Mouse (Mus musculus) urinary bladder, postnatal 25 days (tissue): ENCODE results near the gene Klhdc8a.

Experiments used
- DNase-seq: peaks from one replicate; pipeline ENCODE4 v3.0.0; 2022; ENCODE audit warnings: low spot score

Gene Klhdc8a

GRCm38 (mm10) chr1:132317894-132318863 lies 19.8 kb downstream of the Klhdc8a start:
- no peak for DNase-seq

GRCm38 (mm10) chr1:132319242-132319641 lies 20.8 kb downstream of the Klhdc8a start:
- DNase-seq, result peak; percentile 84

DNA sequence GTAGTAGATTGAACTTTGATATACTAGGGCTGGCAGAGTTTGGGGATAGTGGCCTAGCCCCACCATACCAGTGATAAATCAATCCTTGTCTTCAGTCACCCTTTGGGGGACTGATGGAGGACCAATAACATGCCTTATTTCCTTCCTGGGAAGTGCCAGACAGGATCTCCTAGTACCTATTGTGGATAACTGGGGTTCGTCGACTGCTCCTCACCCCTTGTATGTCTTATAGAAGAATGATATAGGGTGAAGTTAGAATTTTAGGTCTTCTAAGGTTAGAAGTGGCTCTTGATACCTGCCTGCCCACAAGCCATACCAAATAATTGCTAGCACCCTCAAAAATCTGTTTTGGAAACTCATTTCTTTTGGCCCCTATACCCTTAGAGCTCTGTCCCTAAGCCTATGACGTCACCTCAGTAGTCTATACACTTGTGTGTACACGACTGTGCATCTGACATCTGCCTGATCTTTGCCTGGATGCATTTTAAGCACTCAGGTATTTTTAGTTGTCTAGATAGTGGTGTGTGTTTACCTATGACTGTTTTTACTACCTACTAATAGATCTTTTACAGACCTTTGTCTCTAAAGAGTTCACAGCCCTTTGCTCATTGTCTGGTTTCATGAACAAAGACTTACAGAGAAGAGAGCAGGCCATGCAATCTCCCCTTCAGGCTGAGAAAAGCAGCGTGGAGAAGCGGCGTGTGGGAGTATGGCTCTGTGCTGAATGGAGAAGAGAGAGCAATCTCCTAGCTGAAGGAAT lies 23.6 kb downstream of the Klhdc8a start:
- no peak for DNase-seq

DNA sequence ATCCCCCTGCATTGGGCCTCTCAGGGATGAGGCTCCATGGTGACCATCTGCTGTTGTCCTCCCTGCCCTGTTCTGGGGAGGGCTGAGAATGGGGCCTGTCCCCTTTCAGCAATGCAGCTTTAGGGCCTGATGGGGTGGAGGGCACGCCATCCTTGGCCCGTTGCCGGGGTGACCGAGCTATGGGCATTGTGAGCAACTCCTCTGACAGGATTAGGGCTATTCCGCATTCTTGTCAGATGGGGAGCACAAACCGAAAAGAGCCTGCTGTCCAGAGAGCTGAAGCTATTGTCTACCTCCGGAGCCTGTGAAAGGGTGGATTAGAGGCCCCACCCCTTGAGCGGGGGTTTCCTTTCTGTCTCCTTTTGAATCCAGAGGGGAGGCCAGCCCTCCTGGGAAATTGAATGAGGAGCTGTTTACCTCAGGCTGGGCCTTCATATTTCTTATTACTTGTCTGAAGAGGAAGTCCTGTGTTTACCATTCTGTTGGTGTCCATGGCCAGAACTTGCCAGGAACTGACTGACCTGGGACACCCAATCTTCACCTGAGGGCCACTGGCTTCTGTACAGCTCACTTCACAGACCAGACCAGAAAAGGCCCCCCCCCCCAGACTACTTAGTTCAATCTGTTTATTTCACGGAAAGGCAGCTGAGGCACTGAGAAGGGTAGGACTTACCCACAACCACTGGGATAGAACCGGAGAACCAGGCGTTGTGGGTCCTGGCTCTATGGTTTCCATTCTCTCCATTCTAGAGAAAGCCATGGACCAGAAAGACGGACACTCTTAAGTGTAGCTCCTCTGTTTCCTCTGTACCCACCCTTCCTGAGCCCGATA lies 24.5 kb downstream of the Klhdc8a start:
- no peak for DNase-seq

DNA sequence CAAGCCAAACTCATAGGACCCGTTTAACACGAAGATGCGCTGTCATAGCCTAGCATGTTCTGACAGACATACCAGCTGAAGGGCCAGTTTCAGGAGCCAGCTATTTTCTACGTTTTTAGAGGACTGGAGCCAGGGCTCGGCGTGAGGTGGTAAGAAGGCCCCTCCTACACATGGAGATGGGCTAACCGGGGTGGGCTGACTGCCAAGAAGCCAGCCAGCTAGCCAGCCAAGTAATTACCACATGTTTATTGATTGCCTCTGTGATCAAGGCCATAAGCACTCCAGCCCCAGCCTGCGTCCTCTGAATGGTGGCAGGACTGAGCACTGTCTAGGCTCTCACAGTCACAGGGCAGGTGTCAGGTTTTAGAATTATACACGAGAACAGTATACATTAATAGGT lies 28.4 kb downstream of the Klhdc8a start:
- no peak for DNase-seq

DNA sequence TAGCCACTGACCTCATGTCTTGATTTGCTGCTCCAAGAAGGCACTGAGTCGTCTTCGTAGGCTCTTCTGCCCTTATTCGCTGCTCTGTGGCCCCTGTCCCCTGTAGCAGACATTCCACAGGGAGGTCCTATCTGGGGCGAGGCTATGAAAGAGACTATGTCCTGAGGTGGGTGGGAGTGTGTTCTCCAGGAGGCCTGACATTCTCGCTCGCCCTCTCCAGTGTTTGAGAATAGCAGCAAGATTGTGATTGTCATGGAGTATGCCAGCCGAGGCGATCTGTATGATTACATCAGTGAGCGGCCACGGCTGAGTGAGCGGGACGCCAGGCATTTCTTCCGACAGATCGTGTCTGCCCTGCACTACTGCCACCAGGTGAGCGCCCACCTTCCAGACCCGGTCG lies 29.1 kb downstream of the Klhdc8a start:
- DNase-seq, result no peak

- no peak for DNase-seq
These were observed 30.1 kb downstream of the Klhdc8a start for GRCm38 (mm10) chr1:132328565-132328964.

GRCm38 (mm10) chr1:132329656-132330055 lies 31.2 kb downstream of the Klhdc8a start:
- DNase-seq, result no peak

- no peak for DNase-seq
These were observed 32.0 kb downstream of the Klhdc8a start for GRCm38 (mm10) chr1:132330397-132330796.

DNA sequence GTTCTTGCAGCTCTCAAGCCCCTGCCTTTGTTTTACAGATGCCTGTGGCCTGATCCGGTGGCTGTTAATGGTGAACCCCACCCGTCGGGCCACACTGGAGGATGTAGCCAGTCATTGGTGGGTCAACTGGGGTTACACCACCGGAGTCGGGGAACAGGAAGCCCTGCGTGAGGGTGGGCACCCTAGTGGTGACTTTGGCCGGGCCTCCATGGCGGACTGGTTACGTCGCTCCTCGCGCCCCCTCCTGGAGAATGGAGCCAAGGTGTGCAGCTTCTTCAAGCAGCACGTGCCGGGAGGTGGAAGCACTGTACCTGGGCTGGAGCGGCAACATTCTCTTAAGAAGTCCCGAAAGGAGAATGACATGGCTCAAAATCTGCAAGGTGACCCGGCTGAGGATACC lies 32.9 kb downstream of the Klhdc8a start:
- DNase-seq, result no peak

DNA sequence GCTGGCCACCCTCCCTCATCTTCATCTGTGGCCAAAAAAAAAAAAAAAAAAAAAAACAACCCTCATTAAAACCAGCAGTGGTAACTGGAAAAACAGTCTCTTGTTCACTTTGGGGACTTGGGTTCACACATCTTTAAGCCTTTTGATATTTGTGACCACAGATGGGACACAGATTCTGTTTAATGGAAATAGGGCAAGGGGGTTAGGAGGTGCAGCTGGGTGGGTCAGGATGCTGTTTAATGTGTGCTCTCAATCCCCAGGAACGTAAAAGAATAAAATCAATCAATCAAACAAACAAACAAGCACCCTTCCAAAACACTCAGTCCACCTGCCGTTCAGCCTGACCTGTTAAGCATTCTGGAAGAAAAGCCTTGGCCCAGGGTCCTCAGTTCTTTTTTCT lies 34.8 kb downstream of the Klhdc8a start:
- no peak for DNase-seq

- DNase-seq, result no peak
These were observed 35.3 kb downstream of the Klhdc8a start for GRCm38 (mm10) chr1:132333675-132334141.

- no peak for DNase-seq
These were observed 35.9 kb downstream of the Klhdc8a start for GRCm38 (mm10) chr1:132334178-132334801.

DNA sequence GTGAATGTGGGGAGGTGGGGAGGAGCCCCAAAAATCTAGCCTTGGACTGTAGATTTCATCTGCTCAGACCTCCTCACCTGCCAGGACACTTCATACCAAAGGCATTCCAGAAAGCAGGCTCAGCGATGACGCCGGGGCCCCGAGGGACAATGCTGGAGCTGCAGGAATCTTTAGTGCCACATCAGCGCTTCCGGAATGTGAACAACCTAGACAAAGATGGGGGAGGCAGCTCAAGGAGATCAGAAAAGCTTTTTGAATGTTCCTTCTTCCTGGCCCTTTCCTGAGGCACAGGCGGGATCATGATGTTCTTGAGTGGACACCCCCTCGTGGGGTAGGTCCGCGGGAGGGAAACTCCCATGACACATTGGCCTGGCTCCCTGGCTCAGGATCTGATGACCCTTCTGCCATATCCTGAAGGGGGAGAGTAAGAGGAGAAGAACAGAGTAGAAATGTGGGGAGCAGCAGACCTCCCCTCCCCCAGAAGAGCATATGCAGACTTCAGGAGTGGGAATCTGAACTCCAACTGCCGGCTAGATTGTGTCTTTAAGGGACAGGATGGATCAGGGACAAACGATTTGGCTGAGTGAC lies 37.0 kb downstream of the Klhdc8a start:
- no peak for DNase-seq

DNA sequence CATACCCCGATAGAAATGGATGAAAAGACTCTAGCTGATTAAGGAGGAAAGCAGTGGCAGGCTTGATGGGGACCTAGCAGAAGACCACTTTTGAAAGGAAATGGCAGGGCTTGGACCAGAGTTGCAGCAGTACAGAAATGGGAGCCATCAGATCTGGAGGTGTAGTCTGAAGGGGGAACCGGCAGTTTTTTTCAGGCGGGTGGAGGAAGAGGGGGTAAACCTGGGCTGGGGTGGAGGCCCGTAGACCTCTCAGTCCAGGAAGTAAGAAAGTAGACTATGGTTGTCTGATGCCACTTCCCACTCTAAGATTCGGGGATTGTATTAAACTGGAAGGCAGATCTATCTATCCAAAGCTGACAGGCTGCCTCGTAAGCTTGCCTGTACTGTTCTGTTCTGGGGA lies 38.5 kb downstream of the Klhdc8a start:
- no peak for DNase-seq

- no peak for DNase-seq
These were observed 39.7 kb downstream of the Klhdc8a start for GRCm38 (mm10) chr1:132338027-132338660.

- no peak for DNase-seq
These were observed 43.5 kb downstream of the Klhdc8a start for GRCm38 (mm10) chr1:132341731-132342501.

DNA sequence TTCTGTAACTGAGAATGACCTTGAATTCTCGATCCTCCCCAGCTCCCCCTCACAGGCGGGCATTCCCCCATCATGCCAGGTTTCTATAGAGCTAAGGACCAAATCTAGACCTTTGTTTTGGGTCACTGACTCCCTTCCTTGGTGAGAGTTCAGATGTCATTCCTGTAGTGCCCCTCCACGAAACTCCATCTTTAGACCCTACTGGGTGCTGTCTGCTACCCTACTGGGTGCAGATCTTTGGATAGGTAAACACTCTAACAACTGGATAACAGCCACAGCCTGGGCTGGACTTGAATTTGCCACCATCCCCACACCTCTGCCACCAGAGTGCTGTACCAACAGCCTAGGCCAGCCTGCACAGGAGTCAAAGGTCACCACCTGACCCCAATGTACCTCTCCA lies 44.1 kb downstream of the Klhdc8a start:
- DNase-seq, result no peak

GRCm38 (mm10) chr1:132343191-132343590 lies 44.8 kb downstream of the Klhdc8a start:
- DNase-seq, result no peak

- no peak for DNase-seq
These were observed 45.2 kb downstream of the Klhdc8a start for GRCm38 (mm10) chr1:132343656-132344055.
